Mouse (Mus musculus) right cerebral cortex, postnatal 4 days (tissue): Measurements from ENCODE around the gene Elovl2.
A peak's percentile ranks its signal among the peaks of the same experiment; 100 is the strongest.
"Not testable (repeated sequence)": the region's sequence is repeated elsewhere in the genome, so short reads cannot be mapped to it uniquely, and the experiment has no call there.

ENCODE experiments used
- DNase-seq: peaks from one replicate; pipeline ENCODE4 v3.0.0-alpha.2; 2022

Gene Elovl2

DNA sequence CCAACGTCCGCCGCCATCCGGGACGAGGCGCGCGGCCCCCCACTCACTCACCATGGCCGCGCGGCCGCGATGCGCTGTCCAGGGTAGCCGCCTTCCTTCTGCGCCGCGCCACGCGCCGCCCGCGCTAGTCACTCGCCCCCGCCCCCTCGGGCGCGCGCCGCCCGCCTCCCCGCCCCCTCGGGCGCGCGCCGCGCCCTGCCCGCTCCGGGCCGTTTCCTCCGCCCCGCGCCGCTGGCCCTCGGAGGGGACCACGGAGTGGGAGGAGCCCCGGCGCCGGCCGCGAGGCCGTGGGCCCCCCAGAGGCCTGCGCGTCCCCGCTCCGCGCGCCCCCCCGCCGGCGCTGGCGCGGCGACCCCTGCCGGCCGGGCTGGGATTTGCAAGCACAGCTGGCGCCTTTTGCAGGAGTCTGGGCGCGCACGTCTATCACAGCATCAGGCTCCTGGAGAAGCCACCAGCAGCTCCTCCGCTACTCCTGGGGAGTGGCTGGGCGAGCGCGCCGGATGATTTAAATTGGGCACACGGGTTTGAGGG is at the start of gene Elovl2:
Gene Elovl2, minus strand, starts transcription at position 102 of the 531 bp plus-strand sequence.
- DNase-seq: peak; percentile 85

- DNase-seq: no peak
Measured at GRCm38 (mm10) chr13:41267827-41268408, 47.7 kb upstream of the Elovl2 start.

DNA sequence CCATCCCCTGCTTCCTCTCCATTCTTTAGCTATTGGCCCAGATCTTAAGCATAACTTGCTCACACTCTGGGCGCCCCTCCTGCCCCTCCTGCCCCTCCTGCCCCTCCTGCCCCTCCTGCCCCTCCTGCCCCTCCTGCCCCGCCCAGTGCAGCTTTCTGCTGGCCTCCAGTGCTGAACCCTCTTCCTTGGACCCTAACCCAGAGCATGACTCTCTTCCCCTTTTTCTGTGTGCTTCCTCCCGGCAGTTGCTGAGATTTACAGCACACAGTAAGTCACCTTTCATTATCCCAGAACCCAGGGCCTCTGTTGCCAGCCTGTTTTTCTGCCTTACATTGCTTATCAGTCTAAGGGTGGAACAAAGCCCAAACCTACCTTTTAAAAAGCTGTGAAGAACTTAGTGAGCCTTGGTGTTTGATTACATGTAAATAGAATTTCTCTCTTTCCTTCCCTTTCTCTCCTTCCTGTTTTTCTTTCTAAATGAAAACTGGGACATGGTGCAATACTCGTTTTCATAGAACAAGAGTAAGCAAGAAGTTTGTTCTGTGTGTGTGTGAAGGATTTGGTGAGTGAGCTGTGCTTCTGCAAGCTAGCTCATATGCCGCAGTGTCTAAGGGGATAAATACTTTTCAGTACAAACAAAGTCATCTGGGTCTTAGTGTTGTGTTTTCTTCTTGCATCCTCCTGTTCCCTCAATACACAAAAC is 43.2 kb upstream of the Elovl2 start:
- DNase-seq: no peak

GRCm38 (mm10) chr13:41261617-41262016 is 41.4 kb upstream of the Elovl2 start:
- not testable (repeated sequence) for DNase-seq

DNA sequence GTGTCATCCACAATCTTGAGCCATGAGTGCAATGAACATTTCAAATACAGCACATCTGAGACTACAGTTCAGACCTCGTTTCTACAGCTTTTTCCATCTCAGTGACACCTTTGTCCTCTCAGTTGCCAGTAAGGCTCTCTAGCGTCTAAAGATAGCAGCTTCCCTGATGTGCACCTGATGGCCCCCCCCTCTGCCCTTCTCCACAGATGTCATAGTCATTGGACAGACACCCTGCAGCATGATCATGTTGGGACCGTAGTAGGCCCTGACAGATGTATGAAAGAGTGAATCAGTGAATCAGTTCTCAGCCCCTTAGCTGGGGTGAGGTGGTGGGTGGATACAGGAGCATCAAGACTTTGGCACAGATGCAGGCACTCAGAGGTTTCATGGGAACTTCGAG is 37.6 kb upstream of the Elovl2 start:
- DNase-seq: no peak

DNA sequence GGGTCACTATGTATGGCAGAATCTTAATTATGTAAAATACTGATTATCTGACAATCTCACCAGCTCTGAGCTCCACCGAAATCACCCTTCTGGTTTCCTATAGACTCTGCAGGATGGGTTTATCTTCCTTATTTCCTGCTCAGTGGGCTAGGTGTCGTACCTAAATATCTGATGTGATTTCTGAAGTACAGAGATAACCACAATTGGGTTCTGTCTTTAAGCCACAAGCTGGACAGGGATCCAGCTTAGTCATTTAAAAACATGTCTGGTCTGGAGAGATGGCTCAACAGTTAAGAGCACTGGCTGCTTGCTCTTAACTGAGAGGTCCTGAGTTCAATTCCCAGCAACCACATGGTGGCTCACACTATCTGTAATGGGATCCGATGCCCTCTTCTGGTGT is 36.8 kb upstream of the Elovl2 start:
- DNase-seq: no peak

DNA sequence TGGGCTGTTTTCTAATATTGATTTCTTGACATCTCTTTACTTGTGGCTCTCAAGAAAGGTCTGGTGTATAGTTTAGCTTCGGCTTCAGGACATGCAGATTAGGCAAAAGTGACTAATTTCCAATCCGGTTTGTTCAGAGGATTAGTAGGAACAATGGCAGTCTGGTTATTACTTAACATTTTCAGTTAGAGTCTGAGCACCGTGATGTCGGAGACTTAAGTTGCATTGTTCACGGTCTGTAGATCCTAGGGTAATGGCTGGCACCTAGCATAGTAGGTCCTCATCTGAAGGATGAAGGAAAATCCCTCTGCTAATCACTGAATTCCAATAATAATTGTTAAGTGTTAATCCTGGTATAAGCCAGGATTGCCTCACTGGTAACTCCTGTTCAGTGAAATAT is 35.9 kb upstream of the Elovl2 start:
- DNase-seq: no peak

DNA sequence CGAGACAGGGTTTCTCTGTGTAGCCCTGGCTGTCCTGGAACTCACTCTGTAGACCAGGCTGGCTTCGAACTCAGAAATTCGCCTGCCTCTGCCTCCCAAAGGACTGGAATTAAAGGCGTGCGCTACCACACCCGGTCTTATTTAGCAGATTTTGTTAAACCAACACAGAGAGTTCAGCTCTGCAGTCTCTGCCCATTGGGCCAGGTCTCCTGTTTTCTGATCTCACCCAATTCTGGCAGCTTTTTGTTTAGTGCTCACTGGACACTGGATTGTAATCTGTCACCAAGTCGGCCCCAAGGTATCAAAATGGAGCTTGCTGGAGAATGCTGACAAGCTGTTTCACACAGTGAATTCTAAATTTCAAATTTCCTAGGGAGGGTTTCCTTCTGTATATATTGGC is 32.5 kb upstream of the Elovl2 start:
- DNase-seq: no peak

DNA sequence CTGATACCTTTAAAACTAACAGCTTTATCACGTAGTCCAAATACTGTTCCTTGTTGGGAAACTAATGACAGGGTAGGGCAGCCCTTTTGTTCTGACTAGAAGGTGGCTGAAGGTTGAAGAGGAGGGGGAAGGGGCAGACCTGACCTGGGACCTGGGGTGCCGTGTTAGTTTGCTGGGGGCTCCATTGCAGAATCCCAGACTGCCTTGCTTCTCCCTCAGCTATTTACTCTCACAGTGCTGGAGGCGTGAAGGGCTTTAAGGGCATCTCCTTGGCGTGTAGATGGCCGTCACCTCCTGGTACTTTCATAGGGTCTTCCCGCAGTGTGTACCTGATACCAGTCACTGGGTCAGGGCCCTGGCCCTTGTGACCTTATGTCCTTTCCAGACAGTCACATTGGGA is 31.9 kb upstream of the Elovl2 start:
- DNase-seq: no peak

DNA sequence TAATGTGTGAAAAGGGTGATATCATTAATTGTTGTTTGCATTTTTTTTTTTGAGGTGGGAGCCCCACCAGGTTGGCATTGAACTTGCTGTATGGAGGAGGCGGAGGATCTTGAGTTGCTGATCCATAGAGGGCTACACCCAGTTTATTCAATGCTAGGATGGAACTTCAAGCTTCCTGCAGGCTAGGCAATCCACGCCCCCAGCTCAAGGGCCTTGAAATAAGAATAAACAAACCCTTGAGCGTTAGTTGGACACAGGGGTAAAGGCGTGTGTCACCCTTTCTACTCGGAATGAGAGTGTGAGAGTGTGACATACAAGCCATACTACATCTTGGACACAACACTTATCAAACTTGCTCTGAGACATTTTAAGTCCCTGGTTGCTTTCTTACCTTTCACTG is 31.5 kb upstream of the Elovl2 start:
- no peak for DNase-seq

DNA sequence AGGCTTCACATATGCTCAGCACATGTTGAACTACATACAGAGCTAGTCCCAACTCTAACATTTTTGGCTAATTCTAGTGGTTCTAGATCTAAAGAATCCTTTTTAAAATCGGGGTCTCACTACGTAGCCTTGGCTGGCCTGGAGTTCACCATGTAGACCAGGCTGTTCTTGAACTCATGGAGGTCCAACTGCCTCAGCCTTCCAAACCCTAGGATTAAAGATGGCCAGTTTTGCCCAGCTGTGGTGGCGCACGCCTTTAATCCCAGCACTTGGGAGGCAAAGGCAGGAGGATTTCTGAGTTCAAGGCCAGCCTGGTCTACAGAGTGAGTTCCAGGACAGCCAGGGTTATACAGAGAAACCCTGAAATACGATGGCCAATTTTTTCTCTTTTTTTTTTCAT is 31.0 kb upstream of the Elovl2 start:
- DNase-seq: not testable (repeated sequence)

DNA sequence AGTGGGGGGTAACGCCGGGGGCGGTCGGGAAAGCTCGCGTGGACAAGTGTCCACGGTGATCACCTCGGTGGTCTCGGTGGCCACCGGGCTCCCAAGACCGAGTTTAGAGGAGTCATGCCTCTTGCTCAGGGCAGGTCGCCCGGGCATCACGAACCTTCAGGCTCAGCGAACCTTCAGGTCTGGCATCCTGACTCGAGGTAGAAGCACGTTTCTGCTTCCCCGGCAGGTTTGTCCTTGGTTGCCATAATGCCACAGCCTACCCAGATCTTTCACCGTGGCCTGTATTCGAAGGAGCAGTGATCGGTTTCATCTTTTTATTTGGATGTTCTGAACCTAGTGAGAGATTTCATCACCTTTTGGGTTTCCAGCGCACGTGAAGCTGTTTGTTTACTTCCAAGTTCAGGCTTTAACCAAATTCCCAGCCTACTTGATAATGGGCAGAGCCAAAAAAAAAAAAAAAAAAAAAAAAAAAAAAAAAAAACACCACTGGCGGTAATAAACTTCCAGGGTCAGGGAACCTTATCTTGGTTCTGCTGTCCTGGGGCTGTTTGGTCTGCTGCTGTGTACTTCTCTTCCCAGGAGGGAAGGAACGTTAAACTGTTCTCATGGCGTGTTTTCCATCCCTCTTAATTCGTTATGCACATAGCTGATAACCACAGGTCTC is 30.2 kb upstream of the Elovl2 start:
- no peak for DNase-seq

DNA sequence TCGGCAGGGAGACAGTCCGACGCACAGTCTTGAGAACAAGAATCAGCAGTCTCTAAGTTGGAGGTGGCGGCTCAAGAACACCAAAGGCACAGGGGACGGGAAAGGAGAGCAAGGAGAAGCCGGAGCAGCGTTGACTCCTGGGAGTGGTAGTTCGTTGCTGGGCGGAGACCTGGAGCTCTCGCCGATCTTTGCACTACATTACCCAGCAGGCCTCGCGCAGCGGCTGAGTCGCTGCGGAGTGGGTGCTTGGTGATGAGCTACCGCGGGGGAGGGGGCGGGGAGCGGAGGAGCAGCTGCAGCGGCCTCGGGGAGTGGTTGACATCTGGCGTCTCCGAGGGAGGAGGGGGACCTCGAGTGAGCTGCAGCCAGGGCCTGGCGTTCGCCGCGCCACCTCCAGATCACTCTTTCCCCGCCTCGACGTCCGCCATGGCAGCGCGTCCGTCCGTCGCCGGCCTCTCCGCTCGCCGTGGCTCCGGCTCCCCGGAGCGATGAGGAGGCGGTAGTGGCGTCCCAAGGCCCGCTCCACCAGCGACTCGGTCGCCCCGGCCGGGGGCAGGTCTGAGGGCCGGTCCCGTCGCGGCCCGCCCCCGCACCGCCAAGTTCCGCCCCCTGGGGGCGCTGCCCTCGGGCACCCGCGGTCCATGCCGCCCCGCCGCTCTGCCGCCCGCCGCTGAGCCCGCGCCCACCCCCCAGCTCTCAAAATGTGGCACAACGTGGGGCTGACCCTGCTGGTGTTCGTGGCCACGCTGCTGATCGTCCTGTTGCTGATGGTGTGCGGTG is 29.5 kb upstream of the Elovl2 start, which contains the start of gene Smim13:
Gene Smim13, plus strand, starts transcription at position 307 of the 780 bp plus-strand sequence.
- DNase-seq: peak; percentile 89

DNA sequence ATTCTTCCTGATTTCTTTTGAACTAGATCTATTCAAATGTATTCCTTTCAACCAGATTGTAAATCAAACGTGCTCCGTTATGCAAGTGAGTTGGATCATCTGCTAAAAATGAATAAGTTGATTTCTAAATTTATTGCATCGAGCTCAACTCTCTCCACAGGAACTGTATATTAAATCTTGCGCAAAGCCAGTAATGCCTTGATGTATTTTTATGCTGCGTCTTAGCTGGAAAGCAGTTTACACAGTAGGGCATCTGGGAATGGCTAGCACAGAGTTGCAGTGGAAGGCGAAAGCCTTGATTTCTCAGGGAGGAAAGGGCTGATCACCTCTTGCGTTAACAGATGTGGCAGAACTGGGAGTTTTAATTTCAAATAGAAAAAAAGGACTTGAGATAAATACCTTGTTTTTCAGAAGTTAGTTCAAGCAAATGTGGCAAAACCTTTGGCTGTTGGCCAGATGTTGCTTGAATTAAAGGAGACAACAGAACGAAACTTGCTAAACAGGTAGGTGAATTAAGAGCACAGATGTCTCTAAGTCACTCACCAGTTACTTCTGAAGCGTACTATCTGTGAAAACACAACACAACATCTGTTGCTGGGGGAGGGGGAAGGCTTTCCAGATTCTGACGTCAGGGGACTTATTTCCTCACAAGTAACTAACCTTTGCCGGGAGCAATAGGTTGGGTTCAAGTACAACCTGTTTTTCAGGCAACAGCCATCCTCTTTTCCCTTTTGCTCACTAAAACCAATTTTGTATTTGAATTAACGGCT is 28.7 kb upstream of the Elovl2 start:
- DNase-seq: no peak

DNA sequence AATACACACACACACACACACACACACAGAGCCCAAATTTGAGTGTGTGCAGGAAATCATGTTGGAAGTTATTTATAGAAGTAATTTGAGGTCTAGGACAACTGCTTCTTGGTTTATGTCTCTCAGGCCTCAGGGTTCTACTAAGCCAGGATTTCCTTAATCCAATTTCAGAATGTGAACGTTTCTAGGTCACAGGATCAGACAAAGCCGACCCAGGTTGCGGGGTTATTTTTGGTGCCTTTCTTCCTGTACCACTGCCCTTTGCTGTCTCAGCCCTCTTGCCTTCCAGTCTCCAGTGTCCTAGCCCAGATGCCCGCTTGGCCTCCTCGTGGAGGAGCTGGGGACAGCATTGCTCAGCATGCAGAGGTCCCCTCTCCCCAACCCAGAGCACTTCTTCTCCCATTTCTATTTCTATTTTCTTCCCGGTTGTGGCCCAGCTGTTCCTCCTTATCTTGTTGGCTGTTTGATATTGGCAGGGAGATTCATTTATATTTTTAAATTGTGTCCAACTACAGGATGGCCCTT is 24.2 kb upstream of the Elovl2 start:
- DNase-seq: no peak

GRCm38 (mm10) chr13:41241557-41241956 is 21.4 kb upstream of the Elovl2 start:
- DNase-seq: no peak

GRCm38 (mm10) chr13:41238805-41239130 is 18.6 kb upstream of the Elovl2 start:
- no peak for DNase-seq

DNA sequence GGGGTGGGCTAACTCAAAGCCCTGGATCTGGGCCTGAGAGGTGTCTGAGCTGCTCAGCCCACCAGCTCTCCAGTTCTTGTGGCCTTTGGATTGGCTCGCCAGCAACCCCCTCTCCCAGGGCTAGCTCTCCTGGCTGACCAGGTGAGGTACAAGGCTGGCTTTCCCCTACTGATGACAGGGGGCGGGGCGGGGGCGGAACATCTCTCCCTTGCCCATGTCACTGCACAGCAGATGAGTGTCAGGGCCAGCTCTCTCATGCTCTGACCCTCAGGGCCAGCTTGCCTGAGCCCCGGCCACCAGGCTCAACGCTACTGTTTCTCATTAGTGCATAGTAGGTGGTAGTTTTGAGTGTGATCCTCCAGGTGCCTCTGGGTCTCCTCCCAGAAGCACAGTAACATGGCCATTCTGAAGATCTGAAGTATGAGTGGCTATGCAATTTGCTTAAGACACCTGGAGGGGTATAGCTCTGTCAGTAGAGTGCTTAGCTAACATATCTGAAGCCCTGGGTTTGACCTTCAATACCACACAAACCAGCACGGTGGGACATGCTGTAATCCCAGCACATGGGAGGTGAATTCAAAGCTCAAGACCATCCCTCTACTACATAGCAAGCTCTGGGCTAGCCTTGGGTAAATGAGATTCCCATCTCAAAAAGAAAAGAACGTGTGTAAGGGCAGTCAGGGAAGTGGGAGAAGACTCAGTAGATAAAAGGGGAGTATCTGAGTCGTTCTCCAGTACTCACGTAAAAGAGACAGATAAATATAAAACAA is 18.0 kb upstream of the Elovl2 start:
- no peak for DNase-seq

DNA sequence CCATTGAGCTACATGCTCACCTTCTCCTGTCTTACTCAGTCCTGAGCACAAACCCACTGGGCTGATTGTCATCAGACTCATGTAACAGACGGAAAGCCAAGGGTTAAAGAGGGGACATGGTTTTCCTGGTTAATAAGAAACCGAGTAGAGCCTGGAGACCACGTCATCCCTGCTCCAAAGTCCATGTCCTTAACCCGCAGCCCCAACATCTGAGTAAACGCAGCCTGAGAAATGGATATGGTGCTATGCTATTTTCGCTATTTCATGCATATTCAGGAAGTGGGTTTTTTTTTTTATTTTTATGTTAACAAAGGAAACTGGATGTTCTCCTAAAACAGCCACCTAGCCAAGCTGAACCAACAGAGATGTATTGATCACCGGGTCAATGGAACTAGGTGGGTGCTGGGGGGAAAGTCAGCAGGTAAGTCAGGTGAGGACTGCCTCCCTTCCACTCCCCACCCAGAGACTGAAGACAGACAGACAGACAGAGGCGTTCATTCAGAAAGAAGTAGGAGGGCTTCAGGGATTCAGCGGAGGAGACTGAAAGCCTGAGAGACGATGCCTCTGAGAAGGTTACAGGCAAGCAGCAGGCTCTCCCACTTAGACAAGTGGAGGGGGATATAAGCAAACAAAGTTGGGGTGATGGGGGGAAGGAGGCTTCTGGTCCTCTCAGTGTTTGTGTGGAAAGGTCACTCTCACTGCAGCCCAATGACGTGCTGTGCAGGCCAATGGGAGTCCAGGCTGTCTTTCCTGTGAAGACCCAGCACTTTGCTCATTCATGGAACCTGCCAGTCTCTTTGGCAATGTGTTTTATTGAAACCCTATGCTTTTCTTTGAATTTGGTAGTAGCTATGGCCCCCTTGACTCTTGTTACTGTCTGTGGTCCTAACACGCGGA is 15.9 kb upstream of the Elovl2 start:
- DNase-seq: no peak

- DNase-seq: no peak
Measured at GRCm38 (mm10) chr13:41235181-41235580, 15.0 kb upstream of the Elovl2 start.
